Mouse (Mus musculus) ES-Bruce4 (cell line): ENCODE measurements around the gene Cyfip1.

Experiments
- CTCF ChIP-seq: IDR thresholded peaks from one replicate; pipeline ENCODE4 v1.8.1; 2011; ENCODE audit warnings: low read depth, low read length
- EP300 ChIP-seq: IDR thresholded peaks from 2 replicates; pipeline ENCODE4 v1.6.1; 2011; ENCODE audit warnings: low read depth, low read length; ENCODE audit not compliant: insufficient read depth

DNA sequence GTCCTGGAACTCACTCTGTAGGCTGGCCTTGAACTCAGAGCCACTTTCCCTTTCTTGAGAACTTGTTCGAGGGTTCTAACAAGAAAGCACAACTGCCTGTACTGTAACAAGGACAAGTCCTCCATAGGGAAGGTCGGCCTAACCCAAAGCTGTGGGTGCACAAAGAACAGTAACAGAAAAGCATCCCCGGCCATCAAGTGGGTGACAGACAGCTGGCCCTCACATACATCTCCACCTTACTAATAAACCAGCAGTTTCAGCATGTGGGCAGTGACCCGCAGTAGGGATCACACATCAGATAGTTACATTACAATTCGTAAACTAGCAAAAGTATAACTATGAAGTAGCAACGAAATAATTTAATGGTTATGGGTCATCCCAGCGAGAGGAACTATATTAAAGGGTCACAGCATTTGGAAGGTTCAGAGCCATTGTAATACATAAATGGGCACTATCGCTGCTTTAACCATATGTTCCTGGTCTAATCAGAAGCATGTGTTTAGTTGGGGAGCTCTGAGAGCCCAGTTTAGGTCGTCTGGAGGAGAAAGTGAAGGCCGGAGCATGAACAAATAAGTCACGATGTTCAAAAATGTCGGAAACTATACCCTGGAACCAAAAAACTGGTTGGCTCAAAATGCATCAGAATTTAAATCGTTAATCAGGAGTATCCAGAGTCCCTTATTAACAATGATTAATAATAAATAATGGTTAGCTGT lies 48.2 kb upstream of the Cyfip1 start:
- TF ChIP-seq CTCF = no peak
- TF ChIP-seq EP300 = no peak
